Mouse (Mus musculus): ENCODE results near the gene Coro1a.

Coro1a gene

DNA sequence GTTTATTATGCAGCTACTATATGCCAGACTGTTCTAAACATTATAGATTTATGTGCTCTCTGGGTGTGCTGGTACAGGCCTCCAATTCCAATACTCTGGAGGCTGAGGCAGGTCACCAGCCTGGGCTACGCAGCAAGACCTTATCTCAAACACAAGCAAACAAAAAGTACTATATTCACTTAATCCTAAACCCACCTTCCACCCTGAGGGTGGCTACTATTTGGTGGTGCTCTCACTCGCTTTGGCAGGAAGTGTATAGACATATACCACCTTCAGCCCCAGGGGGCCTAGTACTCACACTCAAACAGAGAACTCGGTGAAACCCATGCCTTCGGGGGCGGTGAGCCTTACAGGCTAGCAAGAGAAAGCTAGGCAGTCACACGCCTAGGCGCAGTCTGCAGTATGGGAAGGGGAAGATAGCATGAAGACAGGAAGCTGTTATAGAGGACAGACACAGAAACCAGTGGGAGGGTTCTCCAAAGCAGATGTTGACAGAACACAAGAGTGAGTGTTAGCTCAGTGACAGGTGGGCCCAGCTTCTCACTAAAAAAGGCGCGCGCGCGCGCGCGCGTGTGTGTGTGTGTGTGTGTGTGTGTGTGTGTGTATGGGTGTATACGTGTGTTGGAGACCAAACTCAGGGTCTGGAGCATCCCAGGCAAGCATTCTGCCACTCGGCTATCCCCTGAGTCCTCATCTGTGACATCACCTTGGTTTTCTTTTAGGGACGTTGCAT, at the start of gene Coro1a:
TSS of gene Coro1a (minus strand) at position 346 of the 733 bp plus-strand sequence.
- 70% methylated on average over 19 of the region's 19 CpGs for WGBS

DNA sequence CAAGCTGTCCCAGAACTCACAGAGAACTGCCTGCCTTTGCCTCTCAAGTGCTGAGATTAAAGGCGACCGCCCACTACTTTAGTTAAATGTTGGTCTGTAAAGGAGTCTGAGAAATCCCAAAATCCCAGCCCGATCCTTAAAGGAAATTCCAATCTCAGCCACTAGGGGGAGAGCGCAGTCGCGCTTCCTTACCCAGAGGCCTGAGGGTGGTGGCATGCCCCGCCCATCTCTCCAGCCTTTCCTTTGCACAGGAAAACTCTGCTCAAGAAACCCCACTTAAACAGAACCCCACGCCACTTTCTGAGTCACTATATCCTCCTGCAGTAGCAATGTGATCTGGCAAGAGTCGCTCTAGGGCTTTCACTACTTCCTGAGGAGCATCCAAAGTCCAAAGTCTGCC, 47.3 kb upstream of the Coro1a start:
- 2% methylated on average over 9 of the region's 9 CpGs for WGBS

DNA sequence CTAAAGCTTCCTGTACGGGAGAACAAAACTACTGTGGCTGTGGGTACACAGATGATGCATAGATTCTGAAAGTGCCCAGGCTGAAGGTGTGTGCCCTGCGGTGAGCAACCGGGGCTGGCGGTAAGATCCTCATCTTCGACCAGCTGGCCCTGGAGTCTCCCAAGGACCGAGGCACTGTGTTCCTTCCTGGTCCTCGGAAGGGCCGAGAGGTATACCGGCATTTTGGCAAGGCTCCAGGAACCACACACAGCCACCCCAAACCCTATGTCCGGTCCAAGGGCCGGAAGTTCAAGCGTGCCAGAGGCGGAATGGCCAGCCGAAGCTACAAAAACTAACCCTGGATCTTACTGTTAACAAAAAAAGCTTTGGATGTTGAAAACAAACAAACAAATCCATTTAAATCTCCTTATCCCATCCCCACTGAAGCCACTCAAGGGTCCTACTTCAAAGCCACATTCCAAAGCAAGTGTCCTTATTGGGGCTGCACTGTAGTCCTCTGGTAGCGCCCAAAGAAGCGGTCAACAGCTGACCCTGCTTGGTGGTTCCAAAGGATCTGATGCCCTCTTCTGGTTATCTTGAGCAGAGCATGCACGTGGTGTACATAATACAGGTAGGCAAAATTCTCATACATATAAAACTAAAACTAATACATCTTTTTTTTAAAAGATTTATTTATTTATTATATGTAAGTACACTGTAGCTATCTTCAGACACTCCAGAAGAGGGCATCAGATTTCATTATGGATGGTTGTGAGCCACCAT, 42.2 kb upstream of the Coro1a start:
- WGBS: 90% methylated on average over 17 of the region's 17 CpGs

DNA sequence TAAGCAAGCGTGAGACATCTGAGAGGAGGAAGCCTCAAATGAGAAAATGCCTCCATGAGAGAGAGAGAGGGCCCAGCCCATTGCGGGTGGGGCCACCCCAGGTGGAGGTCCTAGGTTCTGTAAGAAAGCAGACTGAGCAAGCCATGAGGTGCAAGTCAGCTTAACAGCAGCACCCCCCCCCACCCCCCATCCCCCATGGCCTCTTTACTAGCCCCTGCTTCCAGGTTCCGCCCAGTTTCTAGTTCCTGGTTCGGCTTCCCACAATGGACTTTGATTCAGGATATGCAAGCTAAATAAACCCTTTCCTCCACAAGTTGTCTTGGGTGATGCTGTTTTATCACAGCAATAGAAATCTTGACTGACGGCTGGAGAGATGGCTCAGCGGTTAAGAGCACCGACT, 41.2 kb upstream of the Coro1a start:
- WGBS: 75% methylated on average over 7 of the region's 7 CpGs

DNA sequence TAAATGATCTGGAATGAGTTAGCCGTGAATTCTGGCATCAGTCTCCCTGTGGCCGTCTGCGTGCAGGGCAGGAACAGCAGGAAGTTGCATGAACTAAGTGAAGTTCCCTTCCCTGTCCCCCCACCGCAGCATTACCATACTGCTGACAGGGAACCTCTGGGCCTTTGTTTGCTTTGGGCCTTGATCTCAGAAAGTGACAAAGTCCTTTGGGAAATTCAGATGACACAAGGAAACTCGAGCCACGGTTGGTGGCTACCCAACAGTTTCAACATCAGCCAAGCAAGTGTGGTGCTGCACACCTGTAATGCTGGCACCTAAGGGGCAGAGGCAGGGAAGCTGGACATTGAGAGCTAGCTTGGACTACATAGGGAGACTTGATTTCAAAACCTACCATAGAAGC, 39.2 kb upstream of the Coro1a start:
- WGBS: 47% methylated on average over 6 of the region's 6 CpGs

DNA sequence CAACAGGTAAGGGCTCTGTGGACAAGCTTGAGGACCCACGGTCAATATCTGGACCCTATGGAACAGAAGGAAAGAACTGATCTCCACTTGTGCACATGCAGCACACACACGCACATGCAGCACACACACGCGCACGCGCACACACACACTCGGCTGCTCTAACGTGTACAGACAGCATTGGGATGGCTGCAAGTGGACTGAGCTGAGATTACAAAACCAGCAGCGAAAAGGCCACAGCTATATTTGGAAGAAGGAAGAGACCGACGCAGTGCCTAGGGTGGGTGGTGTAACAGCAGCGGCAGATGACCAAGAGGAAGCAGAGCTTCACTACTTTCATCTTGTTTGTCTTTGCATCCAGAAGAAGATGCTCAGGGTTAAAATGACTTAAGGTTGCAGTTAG, 38.5 kb upstream of the Coro1a start:
- 67% methylated on average over 12 of the region's 12 CpGs for WGBS

DNA sequence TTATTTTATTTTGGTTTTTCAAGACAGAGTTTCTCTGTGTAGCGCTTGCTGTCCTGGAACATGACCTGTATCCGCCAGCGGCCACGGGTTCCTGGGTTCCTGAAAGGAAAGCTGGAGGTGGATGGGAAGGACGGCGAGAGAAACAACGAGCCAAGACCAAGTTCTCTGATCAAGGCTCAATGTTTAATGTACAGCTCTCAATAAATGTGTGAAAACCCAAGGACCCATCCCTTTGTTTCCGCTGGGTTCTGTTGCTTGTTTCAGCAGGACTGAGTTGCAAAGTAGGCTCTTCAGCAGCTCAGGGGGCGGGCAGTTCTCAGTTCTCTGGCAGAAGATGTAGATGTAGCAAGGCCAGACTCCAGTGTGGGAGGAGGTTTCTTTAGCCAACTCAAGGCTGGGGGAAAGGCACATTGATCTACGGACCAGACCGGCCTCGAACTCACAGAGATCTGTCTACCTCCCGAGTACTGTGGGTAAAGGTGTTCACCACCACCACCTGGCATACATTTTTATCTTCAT, 34.4 kb upstream of the Coro1a start:
- WGBS: 74% methylated on average over 13 of the region's 13 CpGs

DNA sequence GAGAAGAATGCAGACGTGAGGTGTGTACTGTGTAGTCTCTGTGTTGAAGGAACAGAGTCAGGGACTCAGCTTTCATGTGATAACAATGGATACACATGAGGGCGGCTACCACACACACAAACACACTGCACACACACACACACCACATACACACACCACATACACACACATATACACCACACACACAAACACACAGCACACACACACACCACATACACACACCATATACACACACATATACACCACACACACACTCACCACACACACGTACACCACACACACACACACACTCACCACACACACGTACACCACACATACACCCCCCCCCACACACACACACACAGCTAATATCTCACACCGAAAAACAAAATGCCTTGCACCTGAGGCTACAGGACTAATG, 33.9 kb upstream of the Coro1a start:
- WGBS: 90% methylated on average over 5 of the region's 5 CpGs

DNA sequence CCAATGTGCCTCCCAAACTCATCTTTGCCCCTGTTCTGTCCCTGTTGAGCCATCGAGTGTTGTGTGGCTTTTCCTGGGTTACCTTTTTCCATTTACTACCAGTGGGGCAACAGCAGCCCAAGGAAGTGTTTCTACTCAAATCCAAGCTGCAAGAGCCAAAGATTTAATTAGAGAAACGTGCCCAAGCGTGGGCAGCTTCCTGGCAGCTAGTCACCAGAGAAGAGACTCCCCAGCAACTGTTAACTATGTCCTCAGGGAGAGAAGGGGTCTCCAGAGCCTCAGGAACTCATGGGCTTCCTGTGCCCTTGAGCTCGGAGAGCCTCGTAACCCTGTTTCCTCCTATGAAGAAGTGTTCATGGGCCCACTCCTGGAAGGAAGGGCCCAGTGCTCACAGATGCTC, 33.4 kb upstream of the Coro1a start:
- 58% methylated on average over 5 of the region's 5 CpGs for WGBS

DNA sequence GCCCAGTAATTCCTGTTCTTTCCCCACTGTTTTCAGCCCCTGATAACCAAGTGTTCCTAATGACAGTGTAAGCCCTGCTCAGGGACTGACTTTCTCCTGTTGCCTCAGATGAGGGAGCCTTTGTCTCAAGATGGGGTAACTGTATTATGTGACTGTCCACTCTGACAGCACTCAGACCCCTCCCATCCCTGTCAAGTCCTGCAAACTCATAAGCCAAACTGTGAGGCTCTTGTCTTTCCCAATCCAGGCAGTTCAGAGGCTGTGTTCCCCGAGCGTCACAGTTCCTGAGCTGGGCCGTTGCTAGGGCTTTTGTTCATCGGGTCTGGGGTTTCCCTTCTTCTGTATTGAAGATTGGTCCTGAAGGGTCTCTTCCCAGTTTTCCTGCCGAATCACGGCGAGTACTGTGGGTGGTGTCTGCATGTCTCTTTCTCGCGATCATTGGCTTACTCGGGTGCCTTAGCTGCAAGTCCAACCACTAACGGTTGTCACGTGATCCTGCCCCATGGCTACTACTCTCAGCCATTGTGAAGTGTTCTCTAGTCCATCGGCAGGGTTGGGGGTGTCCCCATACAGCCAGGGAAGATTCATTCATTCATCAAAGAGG, 32.6 kb upstream of the Coro1a start:
- WGBS: 54% methylated on average over 13 of the region's 13 CpGs

DNA sequence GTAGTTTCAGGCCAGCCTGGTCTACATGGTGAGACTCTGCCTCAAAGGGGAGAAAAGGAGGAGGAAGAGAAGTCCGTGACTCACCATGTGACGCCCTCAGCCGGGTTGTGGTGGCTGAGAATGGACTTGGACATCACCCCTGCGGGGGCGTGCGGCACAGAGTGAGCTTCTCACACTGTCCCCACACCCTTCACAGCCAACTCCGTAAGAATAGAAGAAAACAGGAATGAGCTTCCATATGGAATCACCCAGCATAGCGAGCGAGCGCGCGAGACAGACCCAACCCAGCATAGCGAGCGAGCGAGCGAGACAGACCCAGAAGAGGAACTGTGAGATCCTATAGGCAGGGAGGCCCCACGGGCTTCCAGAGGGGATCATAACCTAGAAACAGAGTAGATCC, 32.0 kb upstream of the Coro1a start:
- 51% methylated on average over 17 of the region's 17 CpGs for WGBS

DNA sequence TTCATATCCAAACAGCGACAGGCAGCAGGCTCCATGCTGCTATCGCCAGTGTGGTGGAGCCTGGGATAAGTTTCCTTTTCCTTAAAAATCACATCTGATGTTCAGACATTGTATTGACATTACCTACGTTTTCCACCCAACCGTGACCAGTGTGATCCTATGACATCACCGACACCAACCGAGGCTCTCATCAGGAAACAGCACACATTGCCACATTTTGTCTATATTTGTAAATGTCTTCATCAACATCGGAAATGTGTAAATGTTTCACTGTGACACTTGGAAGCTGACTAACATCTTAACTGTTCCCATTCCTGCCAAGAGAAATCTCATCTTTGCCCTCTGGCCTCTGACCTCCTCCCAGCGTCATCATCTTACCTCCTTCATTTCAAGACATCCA, 28.5 kb upstream of the Coro1a start:
- 69% methylated on average over 8 of the region's 8 CpGs for WGBS

DNA sequence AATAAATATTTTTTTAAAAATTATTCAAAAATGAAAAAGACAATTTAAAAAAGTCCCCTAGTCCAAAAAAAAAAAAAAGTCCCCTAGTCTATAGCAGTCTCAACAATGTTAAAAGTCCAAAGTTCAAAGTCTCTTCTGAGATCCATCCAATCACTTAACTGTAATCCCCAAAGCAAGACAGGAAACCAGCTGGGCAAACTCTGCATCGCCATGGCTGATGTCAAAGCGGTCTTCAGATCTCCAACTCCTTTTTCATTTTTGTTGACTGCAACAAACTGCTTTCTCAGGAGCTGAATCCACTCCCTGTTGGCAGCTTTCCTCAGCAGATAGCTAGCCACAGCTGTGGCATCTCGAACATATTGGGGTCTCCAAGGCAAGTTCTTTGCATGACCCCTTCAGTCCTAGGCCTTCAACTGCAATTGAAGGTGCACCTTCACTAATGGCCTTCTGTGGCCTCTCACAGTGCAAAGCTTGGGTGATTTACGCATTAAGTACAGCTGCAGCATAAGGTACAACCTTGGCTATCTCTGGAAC, 22.7 kb upstream of the Coro1a start:
- 86% methylated on average over 4 of the region's 4 CpGs for WGBS

DNA sequence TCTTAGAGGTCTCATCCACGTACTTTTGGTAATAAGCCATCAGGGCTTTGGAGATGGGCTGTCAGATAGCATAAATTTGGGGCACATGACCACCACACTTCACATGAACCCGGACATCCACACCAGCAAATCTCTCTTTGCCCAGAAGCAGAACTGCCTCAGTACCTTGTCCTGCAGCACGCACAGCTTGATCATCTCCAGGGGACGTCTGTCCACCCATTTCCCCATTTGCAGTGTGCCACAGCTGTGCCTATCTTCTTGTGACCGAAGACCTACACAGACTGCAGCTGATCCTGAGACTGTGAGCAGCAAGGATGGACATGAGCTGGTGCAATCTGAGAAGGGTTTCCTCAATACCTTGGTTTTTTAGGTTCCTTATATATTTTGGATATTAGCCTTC, 18.1 kb upstream of the Coro1a start:
- WGBS: 85% methylated on average over 5 of the region's 5 CpGs

DNA sequence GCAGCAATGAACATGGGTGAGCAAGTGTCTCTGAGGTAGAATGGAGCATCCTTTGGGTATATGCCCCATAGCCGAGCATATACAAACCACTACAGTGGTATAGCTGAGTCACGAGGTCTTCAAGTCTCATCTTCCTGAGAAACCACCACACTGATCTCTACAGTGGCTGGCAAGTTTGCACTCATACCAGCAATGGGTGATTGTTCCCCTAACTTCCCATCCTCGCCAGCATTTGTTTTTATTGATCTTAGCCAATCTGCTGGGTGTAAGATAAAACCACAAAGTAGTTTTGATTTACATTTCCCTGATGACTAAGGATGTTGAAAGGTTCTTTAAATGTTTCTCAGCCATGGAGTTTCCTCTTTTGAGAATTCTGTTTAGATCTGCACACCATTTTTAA, 17.5 kb upstream of the Coro1a start:
- 80% methylated on average over 3 of the region's 3 CpGs for WGBS

DNA sequence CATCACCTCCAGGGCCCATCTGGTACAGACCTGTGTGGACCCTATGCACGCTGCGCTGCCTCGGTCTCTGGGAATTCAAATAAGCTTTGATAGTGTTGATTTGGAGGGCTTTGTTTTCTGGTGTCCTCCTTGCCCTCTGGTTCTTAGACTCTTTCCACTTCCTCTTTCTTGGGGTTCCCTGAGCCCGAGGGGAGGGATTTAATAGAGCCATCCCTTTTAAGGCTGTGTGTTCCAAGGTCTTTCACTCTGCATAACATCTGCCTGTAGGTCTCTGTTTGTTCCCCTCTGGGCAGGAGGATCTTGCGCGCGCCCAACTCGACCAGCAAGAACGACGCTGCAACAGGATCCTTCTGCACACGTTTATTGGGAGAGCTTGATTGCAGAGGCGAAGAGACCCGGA, 14.0 kb upstream of the Coro1a start:
- WGBS: 87% methylated on average over 13 of the region's 13 CpGs

DNA sequence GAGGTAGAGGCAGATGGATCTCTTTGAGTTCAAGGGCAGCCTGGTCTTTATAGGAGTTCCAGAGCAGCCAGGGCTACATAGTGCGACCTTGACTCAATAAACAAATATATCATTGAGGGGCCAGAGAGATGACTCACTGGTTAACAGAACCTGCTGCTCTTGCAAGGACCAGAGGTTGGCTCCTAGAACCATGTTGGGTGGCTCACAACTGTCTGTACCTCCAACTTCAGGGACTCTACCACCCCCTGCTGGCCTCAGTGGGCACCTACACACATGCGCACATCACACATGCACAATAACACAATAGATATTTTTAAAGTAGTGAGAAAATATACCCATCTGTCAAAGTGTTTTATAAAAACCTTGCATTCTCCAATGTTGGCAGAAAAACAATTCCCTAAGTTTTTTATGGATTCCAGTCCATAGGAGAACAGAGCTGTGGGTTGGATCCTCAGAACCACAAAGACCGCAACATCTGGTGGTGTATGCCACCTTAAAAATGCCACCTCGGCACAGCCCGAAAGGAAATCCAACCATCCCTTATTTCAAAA, 11.3 kb upstream of the Coro1a start:
- 63% methylated on average over 5 of the region's 5 CpGs for WGBS

DNA sequence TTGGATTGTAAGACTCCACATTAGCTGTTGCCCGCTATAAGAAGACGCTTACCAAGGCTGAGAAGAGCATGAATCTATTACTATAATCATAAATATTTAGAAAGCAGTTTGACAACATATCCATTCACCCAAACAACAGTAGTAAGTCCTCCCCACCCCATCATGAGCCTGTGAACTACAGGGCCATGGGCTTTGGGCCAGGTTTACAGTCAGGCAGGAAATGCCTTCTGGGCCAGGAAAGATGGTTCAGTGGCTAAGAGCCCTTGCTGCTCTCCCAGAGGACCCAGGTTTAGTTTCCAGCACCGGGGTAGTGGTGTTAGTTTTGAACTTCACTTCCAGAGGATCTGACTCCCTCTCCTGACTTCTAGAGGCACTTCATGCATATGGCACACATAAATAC, 10.0 kb upstream of the Coro1a start:
- WGBS: 88% methylated on average over 3 of the region's 3 CpGs

DNA sequence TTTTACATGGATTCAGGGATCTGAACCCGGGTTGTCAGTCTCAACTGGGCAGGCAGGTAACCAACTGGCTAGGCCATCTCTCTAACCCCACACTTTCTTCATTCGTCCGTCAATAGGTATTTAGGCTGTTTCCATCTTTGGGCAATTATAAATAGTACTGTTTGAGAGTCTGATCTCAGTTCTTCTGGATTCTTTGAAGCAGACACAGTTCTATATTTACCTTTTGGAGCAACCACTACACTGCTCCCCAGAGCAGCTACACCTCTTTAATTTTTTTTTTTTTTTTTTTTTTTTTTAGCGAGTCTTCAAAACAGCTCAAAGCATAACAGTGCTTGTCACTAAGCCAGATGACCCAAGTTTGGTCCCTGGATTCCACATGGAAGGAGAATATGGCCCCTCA, 8.1 kb upstream of the Coro1a start:
- WGBS: 54% methylated on average over 4 of the region's 4 CpGs

DNA sequence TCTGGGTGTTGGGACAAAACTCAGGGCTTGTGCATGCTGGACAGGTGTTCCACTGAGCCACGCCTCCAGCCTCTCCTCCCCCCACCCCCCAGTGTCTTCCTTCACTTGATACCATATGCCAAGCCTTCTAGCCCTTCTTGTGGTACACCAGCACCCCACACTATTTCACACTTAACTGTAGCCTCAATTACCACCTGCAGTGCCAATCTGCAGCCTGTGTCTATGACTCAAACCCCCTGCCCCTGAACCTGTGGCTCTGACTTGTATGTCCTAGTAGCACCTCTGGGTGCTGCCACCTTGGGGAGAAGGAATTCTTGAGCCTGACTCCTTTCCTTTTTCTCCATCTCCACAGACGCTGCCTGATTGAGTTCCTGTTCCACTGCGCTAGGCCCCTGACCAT, 4.3 kb upstream of the Coro1a start:
- WGBS: 88% methylated on average over 3 of the region's 3 CpGs

DNA sequence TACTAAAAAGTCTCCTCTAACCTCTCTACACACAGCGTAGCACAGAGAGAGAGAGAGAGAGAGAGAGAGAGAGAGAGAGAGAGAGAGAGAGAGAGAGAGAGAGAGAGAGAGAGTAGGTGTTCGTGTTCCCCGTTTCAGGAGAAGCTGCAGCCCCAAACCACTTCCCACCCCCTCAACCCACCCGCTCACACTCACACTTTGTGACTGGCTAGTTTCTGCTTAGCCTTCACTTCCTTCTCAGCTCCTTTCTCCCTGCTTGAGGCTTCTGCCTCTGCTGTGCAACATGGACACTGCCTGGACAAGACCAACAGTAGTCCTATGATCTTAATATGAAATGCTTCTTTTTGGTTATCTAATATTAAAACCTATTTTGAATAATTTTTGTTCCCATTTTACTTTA, 2.7 kb upstream of the Coro1a start:
- 53% methylated on average over 4 of the region's 4 CpGs for WGBS

All from cerebral cortex, adult 2 months (tissue).